Mouse (Mus musculus) brain, embryonic 18.5 days (tissue): ENCODE results near the gene Ptch1.

Experiments used
- DNase-seq: peaks from one replicate; pipeline ENCODE4 v3.0.0-alpha.2; 2012; ENCODE audit warnings: low read depth, low spot score

Gene Ptch1

GRCm38 (mm10) chr13:63540584-63540983, 32.8 kb downstream of the Ptch1 start:
- DNase-seq: no peak

- no peak for DNase-seq
These were observed 38.4 kb downstream of the Ptch1 start for GRCm38 (mm10) chr13:63534981-63535380.

- no peak for DNase-seq
These were observed 42.5 kb downstream of the Ptch1 start for GRCm38 (mm10) chr13:63530857-63531256.

- DNase-seq: no peak
These were observed 43.0 kb downstream of the Ptch1 start for GRCm38 (mm10) chr13:63530371-63530764.

GRCm38 (mm10) chr13:63529602-63530370, 43.6 kb downstream of the Ptch1 start:
- DNase-seq: no peak

- no peak for DNase-seq
These were observed 44.5 kb downstream of the Ptch1 start for GRCm38 (mm10) chr13:63528852-63529251.

GRCm38 (mm10) chr13:63528164-63528675, 45.2 kb downstream of the Ptch1 start:
- no peak for DNase-seq

GRCm38 (mm10) chr13:63525571-63526197, 47.7 kb downstream of the Ptch1 start:
- no peak for DNase-seq

- DNase-seq: no peak
These were observed 48.5 kb downstream of the Ptch1 start for GRCm38 (mm10) chr13:63524608-63525570.

- no peak for DNase-seq
These were observed 49.3 kb downstream of the Ptch1 start for GRCm38 (mm10) chr13:63524061-63524460.

GRCm38 (mm10) chr13:63522832-63523231, 50.6 kb downstream of the Ptch1 start:
- no peak for DNase-seq

- no peak for DNase-seq
These were observed 53.3 kb downstream of the Ptch1 start for GRCm38 (mm10) chr13:63520110-63520509.

GRCm38 (mm10) chr13:63516535-63516934, 56.9 kb downstream of the Ptch1 start:
- DNase-seq: no peak

GRCm38 (mm10) chr13:63515542-63515941, 57.9 kb downstream of the Ptch1 start:
- no peak for DNase-seq

GRCm38 (mm10) chr13:63514931-63515360, 58.5 kb downstream of the Ptch1 start:
- no peak for DNase-seq

GRCm38 (mm10) chr13:63513374-63514098, 59.9 kb downstream of the Ptch1 start:
- DNase-seq: no peak

GRCm38 (mm10) chr13:63512411-63512810, 61.0 kb downstream of the Ptch1 start:
- DNase-seq: no peak

GRCm38 (mm10) chr13:63507821-63508220, 65.6 kb downstream of the Ptch1 start:
- no peak for DNase-seq

- DNase-seq: no peak
These were observed 66.3 kb downstream of the Ptch1 start for GRCm38 (mm10) chr13:63507001-63507556.

- DNase-seq: no peak
These were observed 67.0 kb downstream of the Ptch1 start for GRCm38 (mm10) chr13:63506364-63506763.

GRCm38 (mm10) chr13:63502391-63502790, 71.0 kb downstream of the Ptch1 start:
- no peak for DNase-seq
